Mouse (Mus musculus) adrenal gland, adult 2 months (tissue): ENCODE measurements around the gene Slc4a5. TPM values are rescaled to one million over a fixed set of nuclear protein-coding genes. Genes with fewer than 3 reads are reported as not detected.

Experiments
- DNase-seq: peaks from one replicate; pipeline ENCODE4 v3.0.0; 2021
- polyA plus RNA-seq: library from polyadenylated mRNA; depleted of rRNA; stranded (reverse); fragments of >200 nt; gene quantifications from 2 replicates; pipeline ENCODE4 v1.2.3, GENCODE M21; 2012
- total RNA-seq, 2 experiments: library from RNA; stranded (reverse); gene quantifications; 2 replicates each; pipeline ENCODE4 v1.2.3; 2021

Gene Slc4a5
- total and polyA plus RNA-seq, 3 experiments, result 0.51 TPM; not detected in 2

DNA sequence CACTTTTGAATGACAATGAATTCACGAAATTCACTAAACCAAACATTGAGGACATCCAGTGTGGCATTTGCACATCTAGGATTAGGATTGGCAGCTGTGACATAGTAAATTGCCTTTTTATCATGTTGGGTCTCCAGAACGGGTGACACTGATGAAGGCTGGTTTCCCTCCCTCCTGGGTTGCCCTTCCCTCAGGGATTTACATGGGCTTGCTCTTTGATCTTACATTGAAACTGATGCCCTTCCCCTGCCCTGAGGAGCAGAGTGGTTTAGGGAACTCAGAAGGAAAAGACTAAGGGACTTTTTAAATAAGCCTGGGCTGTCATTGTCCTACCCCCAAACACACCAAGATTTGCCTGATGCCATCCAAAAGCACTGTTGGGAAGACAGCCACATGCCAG is 11.9 kb downstream of the Slc4a5 start:
- no peak for DNase-seq

DNA sequence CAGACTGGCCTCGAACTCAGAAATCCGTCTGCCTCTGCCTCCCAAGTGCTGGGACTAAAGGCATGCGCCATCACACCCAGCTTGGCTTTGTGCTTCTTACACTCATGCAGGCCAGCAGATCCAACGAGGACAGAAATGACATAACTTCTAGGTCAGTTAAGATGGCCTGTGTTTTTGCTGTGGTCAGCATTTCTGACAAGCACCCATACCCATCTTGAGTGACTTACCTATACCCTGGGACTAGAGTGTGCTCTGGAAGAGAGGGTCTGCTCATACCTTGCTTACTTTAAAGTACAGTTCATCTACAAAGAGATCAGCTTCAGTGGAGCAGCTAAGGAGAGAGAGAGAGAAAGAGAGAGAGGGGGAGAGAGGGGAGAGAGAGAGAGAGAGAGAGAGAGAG is 13.7 kb downstream of the Slc4a5 start:
- no peak for DNase-seq

DNA sequence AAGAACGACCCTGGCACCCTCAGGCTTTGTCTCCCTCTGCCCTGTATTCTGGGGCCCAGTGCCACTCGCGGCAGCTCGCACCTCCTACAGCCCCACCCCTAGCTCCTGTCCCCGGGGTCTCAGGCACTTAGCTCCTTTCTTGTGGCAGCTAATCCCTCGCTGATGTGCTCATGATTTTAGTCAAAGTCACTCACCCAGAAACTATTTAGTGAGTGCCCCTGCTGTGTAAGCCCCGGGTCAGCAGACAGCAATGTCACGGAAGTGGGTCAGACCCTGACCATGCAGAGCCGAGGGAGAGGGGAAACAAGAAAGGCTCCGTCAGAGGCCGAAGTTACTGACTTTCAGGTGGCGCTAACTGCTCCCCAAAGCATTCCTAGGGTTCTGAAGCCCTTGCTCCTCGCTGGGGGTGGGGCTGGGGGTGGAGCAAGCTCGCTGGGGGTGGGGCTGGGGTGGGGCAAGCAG is 14.7 kb downstream of the Slc4a5 start:
- no peak for DNase-seq

DNA sequence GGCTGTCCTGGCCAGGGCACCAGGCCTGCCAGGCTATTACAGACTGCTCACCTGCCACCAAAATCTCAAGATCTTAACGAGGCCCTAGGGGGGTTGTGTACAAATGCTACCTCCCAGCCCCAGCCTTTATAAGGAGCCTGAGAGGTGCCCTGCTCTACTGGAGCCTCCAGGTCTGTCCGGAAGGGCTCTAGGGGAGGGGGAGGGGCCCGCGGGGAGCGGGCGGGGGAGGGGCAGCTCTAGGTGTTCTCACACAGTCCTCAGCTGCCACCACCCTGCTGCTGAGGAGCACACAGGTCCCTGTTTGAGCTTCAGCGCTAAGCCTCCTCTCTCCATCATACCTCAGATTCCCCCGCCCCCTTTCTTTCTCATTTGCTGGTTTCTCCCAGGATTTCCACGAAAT is 17.5 kb downstream of the Slc4a5 start:
- DNase-seq, result no peak

DNA sequence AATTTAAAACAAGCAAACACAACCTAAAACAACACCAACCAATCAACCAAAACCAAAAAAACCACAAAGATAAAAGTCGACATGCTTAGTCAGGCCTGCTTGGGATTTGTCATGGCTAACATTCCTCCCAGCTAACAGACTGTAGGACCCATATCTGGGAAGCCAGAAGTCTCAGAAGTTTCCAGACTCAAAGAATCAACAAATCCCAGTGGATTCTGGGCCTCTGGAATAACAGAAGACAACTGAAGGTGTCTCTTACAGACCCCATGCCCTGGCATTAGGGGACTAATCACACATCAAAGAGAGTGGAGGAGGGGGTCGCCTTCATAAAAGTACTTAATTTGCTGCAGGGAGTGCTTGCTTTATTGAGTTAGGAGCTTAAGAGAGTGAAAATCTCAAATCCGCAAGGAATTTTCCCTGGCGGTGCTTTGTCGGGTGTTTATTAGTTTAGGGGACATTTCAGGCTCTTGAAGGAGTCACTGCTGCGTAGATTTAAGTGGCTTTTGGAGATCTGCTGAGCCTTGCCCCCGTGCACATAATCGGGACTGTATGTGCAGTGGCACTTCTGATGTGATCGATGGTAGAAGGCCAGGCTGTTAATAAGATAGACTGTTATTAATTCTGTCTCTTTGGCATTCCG is 24.9 kb downstream of the Slc4a5 start:
- no peak for DNase-seq

DNA sequence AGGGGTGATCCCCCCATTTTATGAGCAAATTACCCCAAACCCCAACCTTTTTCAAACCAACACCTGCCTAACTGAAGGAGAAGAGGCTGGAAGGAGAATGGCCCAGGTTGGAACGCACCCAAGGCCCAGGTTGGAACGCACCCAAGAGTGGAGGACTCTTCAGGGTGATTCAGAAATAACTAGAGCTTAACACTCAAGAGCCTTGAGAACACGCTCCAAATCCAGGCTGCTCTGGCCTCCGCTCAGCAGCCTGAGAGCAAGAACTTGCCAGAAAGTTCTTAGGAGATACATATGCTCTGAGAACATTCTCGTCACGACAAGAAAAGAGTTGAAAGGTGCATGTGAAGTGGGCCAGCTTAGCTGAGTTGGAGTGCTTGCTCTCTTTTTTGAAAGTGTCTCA is 25.5 kb downstream of the Slc4a5 start:
- peak; percentile 87 for DNase-seq

DNA sequence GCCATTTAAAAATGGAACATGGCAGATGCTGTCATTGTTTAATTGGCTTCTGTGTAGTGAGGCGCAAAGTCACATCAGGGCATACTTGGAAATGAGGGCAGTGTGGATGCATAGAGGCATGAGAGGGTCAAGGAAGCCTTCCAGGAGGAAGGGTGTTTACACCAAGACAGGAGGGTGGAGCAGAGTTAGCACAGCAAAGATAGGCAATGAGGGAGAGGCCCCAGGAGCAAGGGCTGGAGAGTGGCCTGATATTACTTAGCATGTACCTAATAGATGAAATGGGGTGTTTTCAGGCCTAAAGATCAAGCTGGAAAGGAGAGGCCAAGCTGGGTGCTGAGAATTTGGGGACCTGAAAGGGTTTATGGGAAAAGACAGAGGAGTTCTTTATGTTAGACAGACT is 26.4 kb downstream of the Slc4a5 start:
- no peak for DNase-seq

DNA sequence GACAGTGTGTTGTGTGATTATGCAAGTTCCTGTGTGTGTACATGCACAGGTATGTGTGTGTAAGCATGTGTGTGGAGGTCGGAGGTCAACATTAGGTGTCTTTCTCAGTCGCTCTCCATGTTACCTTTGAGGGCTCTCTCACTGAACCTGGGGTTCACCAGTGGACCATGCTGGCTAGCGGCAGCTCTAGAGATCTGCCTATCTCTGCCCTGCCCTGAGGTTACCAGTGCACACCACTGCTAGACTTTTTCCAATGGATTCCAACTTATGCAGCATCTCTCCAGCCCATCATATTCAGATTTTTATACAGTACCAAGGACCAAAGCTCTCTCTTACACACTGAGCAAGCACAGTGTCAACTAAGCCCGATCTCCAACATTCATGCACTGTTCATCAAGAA is 27.1 kb downstream of the Slc4a5 start:
- DNase-seq, result no peak

DNA sequence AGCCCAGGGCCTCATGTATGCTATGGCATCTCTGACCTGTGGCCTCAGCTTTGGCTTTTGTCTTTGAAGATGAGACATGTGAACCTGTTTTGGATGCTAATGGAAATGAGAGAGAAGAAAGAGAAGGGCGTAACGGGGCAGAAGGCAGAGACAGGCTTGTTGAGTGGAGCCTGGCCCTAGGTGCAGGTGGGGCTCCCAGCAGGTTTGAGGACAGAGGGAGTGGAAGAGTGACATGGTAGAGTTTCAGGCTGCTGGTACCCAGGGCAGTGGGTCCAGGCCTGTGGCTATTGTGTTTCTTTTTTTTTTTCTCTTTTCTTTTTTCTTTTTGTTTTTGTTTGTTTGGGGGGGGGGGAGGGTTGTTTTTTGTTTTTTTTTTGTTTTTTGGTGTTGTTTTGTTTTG is 27.5 kb downstream of the Slc4a5 start:
- no peak for DNase-seq

DNA sequence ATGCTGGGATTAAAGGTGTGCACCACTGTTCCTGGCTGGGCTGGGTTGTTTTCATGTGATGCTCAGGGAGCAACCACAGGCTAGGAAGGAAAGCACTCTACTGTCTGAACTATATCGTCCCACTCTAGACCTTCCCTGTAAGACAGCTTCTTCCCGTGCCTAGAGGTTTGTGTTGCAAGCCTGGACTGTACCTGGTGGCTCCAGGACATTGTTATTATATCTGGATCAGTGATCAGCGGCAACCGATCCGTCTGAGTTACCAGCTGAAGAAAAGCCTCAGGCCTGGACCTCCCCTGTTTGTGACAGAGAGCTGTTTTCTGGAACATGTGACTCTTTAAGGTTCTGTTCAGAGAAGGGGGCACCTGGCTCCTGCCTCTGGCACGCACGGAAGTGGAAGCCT is 34.6 kb downstream of the Slc4a5 start:
- no peak for DNase-seq

DNA sequence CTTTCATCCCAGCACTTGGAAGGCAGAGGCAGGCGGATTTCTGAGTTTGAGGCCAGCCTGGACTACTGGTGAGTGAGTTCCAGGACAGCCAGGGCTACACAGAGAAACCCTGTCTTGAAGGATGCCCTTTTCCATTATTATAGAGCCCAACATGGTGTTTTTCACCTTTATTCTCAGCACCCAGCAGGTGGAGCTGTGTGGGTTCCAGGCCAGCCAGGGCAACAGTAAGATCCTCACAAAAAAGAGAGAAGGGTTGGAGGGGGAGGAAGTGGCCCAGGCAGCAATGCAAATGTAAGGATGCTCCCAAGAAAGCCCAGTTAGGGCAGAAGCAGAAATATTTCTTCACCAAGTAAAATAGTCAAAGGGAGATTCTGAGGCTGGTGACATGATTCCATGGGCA is 44.9 kb downstream of the Slc4a5 start:
- no peak for DNase-seq

DNA sequence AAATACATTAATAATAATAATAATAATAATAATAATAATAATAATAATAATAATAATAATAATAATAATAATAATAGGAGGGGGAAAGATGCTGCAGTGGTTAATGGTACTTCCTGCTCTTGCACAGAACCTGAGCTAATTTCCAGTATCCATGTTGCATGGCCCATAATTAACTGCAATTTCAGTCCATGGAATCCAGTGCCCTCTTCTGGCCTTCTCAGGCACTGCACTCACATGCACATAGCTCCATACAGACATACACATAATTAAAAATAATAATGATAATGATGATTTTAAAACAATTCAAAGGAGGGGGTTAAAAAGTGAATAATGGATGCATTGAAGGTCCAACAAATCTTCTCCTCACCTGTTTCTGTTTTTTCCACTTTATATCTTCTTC is 45.6 kb downstream of the Slc4a5 start:
- no peak for DNase-seq

DNA sequence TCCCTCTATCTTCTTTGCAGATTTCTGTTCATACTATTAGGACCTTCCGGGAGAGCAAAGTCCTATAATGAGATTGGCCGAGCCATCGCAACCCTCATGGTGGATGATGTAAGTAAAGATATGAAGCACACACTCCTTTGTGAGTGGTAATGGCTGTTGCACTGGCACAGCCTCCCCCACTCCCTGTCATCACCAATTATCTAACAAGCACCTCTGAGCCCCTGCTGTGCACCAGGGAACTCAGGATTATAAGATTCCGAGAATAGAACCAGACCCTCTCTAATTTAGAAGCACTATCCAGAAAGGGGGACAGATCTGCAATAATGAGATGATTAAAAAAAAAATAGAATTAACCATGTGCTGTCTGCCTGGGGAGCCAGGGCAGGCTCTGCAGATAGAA is 46.0 kb downstream of the Slc4a5 start:
- DNase-seq, result no peak

DNA sequence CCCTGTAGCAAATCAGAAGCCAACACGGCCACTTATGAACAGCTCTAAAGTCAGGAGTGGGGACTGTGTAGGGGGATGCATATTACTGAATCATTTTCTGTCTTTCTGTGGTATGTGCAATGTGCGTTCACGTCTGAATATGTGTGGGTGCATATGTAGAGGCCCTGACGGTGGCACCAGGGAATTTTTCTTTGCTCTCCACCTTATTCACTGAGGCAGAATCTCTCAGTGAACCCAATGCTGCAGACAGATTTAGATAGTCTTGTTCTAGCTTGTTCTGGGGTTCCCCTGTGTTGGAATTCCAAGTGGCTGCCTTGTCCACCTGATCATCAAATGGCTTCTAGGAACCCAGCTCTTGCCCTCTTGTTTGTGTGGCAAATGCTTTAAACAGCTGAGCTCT is 48.0 kb downstream of the Slc4a5 start:
- DNase-seq, result no peak

DNA sequence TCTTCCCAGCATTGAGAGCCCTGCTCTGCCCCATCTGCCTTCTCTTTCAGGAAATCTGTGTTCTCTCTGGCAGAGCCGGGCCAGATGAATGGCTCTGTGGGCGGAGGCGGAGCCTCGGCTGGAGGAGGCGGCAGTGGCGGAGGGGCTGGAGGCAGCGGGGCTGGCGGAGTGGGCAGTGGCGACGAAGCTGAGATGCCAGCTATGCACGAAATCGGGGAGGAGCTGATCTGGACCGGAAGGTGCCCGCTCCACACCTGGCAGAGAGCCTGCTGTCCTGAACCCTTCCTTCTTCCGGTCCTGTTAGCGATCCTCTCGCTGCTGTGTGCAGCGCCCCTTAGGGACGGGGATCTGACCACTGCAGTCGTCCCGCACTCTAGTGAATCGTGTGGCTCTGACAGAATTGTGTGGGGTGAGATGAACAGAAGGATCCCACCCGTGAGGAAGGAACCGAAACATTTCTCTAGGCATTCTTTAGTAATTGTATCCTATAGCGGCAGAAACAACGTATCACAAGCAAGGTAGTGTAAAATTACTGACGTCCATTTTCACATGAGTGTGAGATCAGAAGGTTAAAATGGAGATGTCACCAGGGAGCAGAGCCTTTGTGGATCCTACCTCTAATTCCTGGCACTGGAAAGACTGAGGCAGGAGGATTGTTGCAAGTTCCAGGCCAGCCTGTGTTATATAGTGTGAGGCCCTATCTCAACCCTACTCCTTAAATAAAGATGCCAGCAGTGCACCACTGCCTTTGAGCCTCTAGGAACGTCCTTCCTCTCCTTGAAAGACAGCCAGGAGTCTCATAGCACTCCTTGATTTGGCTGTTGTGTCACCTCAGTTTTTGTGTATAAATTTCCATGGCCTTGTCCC is 48.7 kb downstream of the Slc4a5 start:
- peak; percentile 94 for DNase-seq

DNA sequence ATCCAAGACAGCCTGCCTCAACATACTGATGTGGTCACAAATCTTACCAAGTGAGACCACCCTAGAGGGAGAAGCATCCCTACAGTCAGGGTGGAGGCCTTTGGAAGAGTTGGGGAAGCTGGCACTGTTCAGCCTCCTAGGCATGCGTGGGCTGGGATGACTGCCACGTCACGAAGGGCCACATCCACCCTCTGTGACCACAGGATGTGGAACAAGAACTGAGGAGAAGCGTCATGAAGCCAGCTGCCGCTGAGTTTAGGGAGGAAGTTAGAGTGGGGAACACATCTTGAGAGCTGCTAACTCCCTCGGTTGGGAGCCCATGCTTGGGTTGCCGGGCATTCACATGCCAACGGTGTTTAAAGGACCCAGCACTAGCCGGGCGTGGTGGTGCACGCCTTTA is 54.1 kb downstream of the Slc4a5 start:
- no peak for DNase-seq

DNA sequence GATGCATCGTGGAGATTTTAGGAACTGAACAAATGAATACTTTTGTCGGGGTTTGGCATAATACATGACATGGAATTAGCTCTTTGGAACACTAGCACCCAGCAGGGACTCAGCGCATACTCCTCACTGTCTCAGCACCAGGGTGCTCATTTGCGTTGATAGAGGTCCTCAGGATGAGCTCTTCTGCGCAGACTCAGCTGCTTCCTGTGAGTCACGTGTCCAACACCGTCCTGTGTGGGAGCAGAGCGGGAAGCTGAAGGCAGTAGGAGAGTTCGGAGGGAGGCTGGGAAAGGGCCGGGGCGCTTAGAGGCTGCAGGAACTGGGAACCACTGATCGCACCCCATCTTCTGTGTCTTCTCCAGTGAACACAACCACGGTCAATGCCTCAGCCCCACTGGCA is 57.5 kb downstream of the Slc4a5 start:
- no peak for DNase-seq

DNA sequence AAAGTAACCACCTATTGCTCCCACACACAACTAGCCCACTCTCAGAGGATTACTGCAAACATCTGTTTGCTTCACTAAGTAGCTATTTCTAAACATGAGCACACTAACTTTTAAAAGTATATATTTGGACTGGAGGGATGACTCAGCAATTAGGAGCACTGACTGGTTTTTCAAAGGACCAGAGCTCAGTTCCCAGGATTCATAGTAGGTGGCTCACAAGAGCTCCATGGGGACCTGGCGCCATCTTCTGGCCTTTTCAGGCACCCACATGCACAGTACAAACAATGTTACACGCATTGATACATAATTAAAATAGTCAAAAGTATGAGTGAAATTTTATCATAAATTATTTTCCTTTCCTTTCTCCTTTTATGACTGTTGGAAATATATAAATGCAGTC is 59.3 kb downstream of the Slc4a5 start:
- DNase-seq, result peak; percentile 31

DNA sequence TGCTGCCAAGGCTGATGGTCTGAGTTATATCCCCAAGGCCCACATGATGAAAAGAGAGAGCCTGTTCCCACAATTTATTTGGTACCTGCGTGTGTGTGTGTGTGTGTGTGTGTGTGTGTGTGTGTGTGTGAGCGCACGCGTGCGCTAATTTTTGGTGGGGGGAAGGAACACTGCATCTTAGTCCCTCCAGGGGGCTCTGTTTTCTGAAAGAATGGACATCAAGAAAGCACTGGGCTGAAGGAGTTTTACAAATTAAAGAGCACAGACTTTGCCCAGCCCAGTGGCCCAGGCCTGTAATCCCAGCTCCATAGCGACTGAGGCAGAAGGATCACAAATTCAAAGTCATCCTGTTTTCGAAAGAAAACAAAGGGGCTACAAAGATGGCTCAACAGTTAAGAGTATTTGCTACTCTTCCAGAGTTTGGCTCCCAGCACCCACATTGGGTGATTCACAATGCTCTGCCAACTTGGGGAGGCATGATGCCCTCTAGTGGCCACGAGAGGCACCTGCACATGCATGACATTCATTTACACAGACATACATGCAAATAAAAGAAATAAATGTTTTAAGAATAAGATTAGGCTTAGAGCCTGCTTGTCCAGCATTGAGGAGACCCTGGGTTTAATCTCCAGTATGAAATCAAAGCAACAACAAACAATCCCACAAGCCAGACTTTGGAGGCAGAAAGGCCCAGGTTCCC is 60.8 kb downstream of the Slc4a5 start:
- DNase-seq, result peak; percentile 21

DNA sequence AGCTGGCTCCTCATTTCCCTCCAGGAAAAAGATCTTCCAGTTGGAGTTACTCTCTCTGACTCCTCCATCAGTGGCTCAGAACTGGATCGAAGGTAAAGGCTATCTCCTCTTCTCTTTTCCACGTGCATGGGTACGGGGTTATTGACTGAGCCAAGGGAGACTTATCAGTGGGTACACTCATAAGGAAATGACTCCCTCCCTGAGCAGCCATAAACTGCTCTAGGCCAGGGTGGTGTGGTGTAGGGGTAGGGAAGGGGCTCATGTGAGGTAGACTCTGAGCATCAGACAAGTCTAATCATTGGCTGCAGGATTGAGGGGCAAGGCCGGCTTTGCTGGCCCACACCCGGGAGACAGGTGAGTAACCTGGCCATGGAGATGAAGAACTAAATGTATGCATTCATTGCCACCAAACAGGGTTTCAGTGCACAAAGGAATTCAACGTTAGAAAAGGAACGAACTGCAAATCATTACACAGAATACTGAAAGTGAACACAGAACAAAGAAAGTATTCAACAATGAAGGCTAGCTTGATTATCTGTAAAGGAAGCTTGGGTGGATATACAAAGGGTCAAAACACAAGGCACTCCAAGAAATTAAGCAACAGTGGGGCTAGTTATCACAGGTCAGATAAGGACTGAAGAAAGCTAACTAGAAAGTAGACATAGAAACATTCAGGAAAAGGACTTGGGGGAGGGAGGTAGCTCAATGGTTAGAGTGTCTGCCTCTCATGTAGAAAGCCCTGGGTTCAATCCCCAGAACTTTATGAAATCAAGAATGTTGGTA is 81.0 kb downstream of the Slc4a5 start:
- DNase-seq, result no peak

DNA sequence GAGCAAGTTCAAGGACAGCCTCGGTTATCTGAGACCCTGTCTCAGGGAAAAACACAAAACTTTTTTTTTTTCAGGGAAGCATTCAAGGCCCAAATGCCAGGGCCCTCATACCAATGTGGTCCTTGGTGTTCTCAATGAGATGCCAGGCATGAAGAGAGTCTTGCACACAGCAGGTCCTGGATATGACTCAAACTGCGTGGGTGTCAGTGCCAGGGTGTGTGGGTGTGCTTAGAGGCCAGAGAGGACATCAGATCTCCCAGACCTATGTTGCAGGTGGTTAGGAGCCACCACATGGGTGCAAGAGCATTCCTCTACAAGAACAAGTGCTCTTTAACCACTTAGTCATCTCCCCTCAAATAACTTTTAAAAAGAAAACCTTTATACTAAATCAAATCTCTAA is 81.7 kb downstream of the Slc4a5 start:
- no peak for DNase-seq

DNA sequence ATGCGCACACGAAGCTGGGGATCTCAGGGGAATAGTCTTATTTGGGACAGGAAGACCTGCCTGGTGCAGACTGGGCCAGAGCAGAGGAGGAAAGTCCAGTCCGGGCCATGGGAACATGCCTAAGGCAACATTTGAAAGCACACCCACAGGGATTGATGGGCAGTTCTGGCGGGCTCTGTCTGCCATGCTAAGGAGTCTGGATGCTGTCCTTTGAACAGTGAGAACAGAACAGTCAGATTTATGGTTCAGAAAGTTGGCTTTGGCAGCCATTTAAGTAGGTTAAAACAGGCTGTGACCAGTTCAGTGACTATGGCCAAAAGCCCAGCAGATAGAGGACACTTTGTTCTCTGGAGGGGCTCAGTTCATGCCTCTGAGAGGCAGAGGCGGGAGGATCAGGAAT is 82.6 kb downstream of the Slc4a5 start:
- DNase-seq, result peak; percentile 21
